Mouse (Mus musculus): Measurements from ENCODE around the gene Mgat5. TPM values are rescaled to one million over a fixed set of nuclear protein-coding genes. Genes with fewer than 3 reads are reported as not detected.

Mgat5 gene
- total RNA-seq, 1 experiment = 11.0 TPM

GRCm38 (mm10) chr1:127233191-127233651 is 28.4 kb downstream of the Mgat5 start:
- Histone ChIP-seq H3K9ac (ENCODE audit: insufficient read depth, low read depth, low read length, poor library complexity, severe bottlenecking) (no peak overlapping the region), H3K36me3 (ENCODE audit: control insufficient read depth, insufficient read depth, low read length, poor library complexity, severe bottlenecking) (no peaks in the 10 kb centered on the region), H3K27ac (ENCODE audit: insufficient read depth, low read depth, low read length, poor library complexity, severe bottlenecking) (no peak overlapping the region), H3K4me3 (ENCODE audit: insufficient read depth in 1 of 2, low read depth in 1 of 2, low read length in 2 of 2, poor library complexity in 1 of 2, severe bottlenecking in 1 of 2) (no peak overlapping the region), H3K9me3 (ENCODE audit: control insufficient read depth, insufficient read depth, low read depth, low read length) (no peaks in the 10 kb centered on the region), H3K4me1 (ENCODE audit: control insufficient read depth in 2 of 2, insufficient read depth in 2 of 2, low read length in 2 of 2, poor library complexity in 1 of 2) (peaks cover 5 to 22% of the 10 kb centered on the region in 2 experiments)
- in situ Hi-C loops (cut with MboI; ENCODE audit: low sequenced_read_pairs in 2 of 2, unreplicated experiment in 2 of 2) = no loop called here
- DNase-seq (ENCODE audit: low read depth, low spot score) = no peak
- no peak for TF ChIP-seq ZNF384 (IDR thresholded peaks at IDR 0.05; ENCODE audit: low read depth, low read length)
- TF ChIP-seq CHD2 (IDR thresholded peaks at IDR 0.05; ENCODE audit: low read depth, low read length) = no peak
- no peak for TF ChIP-seq HCFC1 (IDR thresholded peaks at IDR 0.05; ENCODE audit: borderline replicate concordance, insufficient read depth, low read length)
- no peak for TF ChIP-seq ZC3H11A (IDR thresholded peaks at IDR 0.05; ENCODE audit: borderline replicate concordance, low read depth, low read length)
- no peak for TF ChIP-seq MAFK (IDR thresholded peaks at IDR 0.05; ENCODE audit: insufficient read depth, low read depth, low read length)

- Histone ChIP-seq H3K27ac (ENCODE audit: insufficient read depth, low read depth, low read length, poor library complexity, severe bottlenecking) (peak overlapping the region; percentile 56; the same call in 1 of the 2 replicates), H3K9ac (ENCODE audit: insufficient read depth, low read depth, low read length, poor library complexity, severe bottlenecking) (no peak overlapping the region), H3K4me1 (ENCODE audit: control insufficient read depth in 2 of 2, insufficient read depth in 2 of 2, low read length in 2 of 2, poor library complexity in 1 of 2) (peaks cover 7 to 27% of the 10 kb centered on the region in 2 experiments), H3K9me3 (ENCODE audit: control insufficient read depth, insufficient read depth, low read depth, low read length) (no peaks in the 10 kb centered on the region), H3K36me3 (ENCODE audit: control insufficient read depth, insufficient read depth, low read length, poor library complexity, severe bottlenecking) (no peaks in the 10 kb centered on the region), H3K4me3 (ENCODE audit: insufficient read depth in 1 of 2, low read depth in 1 of 2, low read length in 2 of 2, poor library complexity in 1 of 2, severe bottlenecking in 1 of 2) (no peak overlapping the region; a peak in 1 of 4 replicates)
- no peak for TF ChIP-seq ZNF384 (IDR thresholded peaks at IDR 0.05; ENCODE audit: low read depth, low read length)
- TF ChIP-seq HCFC1 (IDR thresholded peaks at IDR 0.05; ENCODE audit: borderline replicate concordance, insufficient read depth, low read length) = no peak
- DNase-seq (ENCODE audit: low read depth, low spot score) = no peak
- in situ Hi-C loops (cut with MboI; ENCODE audit: low sequenced_read_pairs in 2 of 2, unreplicated experiment in 2 of 2) = no loop called here
These were observed 30.3 kb downstream of the Mgat5 start for GRCm38 (mm10) chr1:127235157-127235556.

GRCm38 (mm10) chr1:127236396-127236795 is 31.6 kb downstream of the Mgat5 start:
- H3K27ac ChIP-seq (ENCODE audit: insufficient read depth, low read depth, low read length, poor library complexity, severe bottlenecking) = no peak overlapping the region; the same call in 1 of the 2 replicates
- H3K9me3 ChIP-seq (ENCODE audit: control insufficient read depth, insufficient read depth, low read depth, low read length) = no peaks in the 10 kb centered on the region
- peaks cover 7 to 33% of the 10 kb centered on the region in 2 experiments for H3K4me1 ChIP-seq (ENCODE audit: control insufficient read depth in 2 of 2, insufficient read depth in 2 of 2, low read length in 2 of 2, poor library complexity in 1 of 2)
- no peak for DNase-seq (ENCODE audit: low read depth, low spot score)
- H3K4me3 ChIP-seq (ENCODE audit: insufficient read depth in 1 of 2, low read depth in 1 of 2, low read length in 2 of 2, poor library complexity in 1 of 2, severe bottlenecking in 1 of 2) = no peak overlapping the region
- in situ Hi-C loops (cut with MboI; ENCODE audit: low sequenced_read_pairs in 2 of 2, unreplicated experiment in 2 of 2) = no loop called here
- TF ChIP-seq ZNF384 (IDR thresholded peaks at IDR 0.05; ENCODE audit: low read depth, low read length) = no peak
- no peak for TF ChIP-seq ZC3H11A (IDR thresholded peaks at IDR 0.05; ENCODE audit: borderline replicate concordance, low read depth, low read length)
- no peak for TF ChIP-seq HCFC1 (IDR thresholded peaks at IDR 0.05; ENCODE audit: borderline replicate concordance, insufficient read depth, low read length)
- no peak for TF ChIP-seq MAFK (IDR thresholded peaks at IDR 0.05; ENCODE audit: insufficient read depth, low read depth, low read length)
- no peak for TF ChIP-seq CHD2 (IDR thresholded peaks at IDR 0.05; ENCODE audit: low read depth, low read length)
- no peak overlapping the region for H3K9ac ChIP-seq (ENCODE audit: insufficient read depth, low read depth, low read length, poor library complexity, severe bottlenecking)
- H3K36me3 ChIP-seq (ENCODE audit: control insufficient read depth, insufficient read depth, low read length, poor library complexity, severe bottlenecking) = no peaks in the 10 kb centered on the region

GRCm38 (mm10) chr1:127238871-127239314 is 34.1 kb downstream of the Mgat5 start:
- in situ Hi-C loops (cut with MboI; ENCODE audit: low sequenced_read_pairs in 2 of 2, unreplicated experiment in 2 of 2) = no loop called here
- DNase-seq (ENCODE audit: low read depth, low spot score) = no peak
- H3K4me1 ChIP-seq (ENCODE audit: control insufficient read depth in 2 of 2, insufficient read depth in 2 of 2, low read length in 2 of 2, poor library complexity in 1 of 2) = peaks cover 8 to 31% of the 10 kb centered on the region in 2 experiments
- TF ChIP-seq CHD2 (IDR thresholded peaks at IDR 0.05; ENCODE audit: low read depth, low read length) = no peak
- peak; percentile 23; the same call in 1 of the 2 replicates for TF ChIP-seq ZC3H11A (IDR thresholded peaks at IDR 0.05; ENCODE audit: borderline replicate concordance, low read depth, low read length)
- TF ChIP-seq MAFK (IDR thresholded peaks at IDR 0.05; ENCODE audit: insufficient read depth, low read depth, low read length) = no peak
- TF ChIP-seq ZNF384 (IDR thresholded peaks at IDR 0.05; ENCODE audit: low read depth, low read length) = no peak
- no peak for TF ChIP-seq HCFC1 (IDR thresholded peaks at IDR 0.05; ENCODE audit: borderline replicate concordance, insufficient read depth, low read length)
- no peak overlapping the region for H3K9ac ChIP-seq (ENCODE audit: insufficient read depth, low read depth, low read length, poor library complexity, severe bottlenecking)
- no peak overlapping the region for H3K4me3 ChIP-seq (ENCODE audit: insufficient read depth in 1 of 2, low read depth in 1 of 2, low read length in 2 of 2, poor library complexity in 1 of 2, severe bottlenecking in 1 of 2)
- no peak overlapping the region for H3K27ac ChIP-seq (ENCODE audit: insufficient read depth, low read depth, low read length, poor library complexity, severe bottlenecking)
- H3K9me3 ChIP-seq (ENCODE audit: control insufficient read depth, insufficient read depth, low read depth, low read length) = no peaks in the 10 kb centered on the region
- no peaks in the 10 kb centered on the region for H3K36me3 ChIP-seq (ENCODE audit: control insufficient read depth, insufficient read depth, low read length, poor library complexity, severe bottlenecking)

GRCm38 (mm10) chr1:127239914-127240313 is 35.1 kb downstream of the Mgat5 start:
- Histone ChIP-seq H3K4me3 (ENCODE audit: insufficient read depth in 1 of 2, low read depth in 1 of 2, low read length in 2 of 2, poor library complexity in 1 of 2, severe bottlenecking in 1 of 2) (no peak overlapping the region), H3K27ac (ENCODE audit: insufficient read depth, low read depth, low read length, poor library complexity, severe bottlenecking) (no peak overlapping the region), H3K9ac (ENCODE audit: insufficient read depth, low read depth, low read length, poor library complexity, severe bottlenecking) (no peak overlapping the region), H3K9me3 (ENCODE audit: control insufficient read depth, insufficient read depth, low read depth, low read length) (no peaks in the 10 kb centered on the region), H3K36me3 (ENCODE audit: control insufficient read depth, insufficient read depth, low read length, poor library complexity, severe bottlenecking) (no peaks in the 10 kb centered on the region), H3K4me1 (ENCODE audit: control insufficient read depth in 2 of 2, insufficient read depth in 2 of 2, low read length in 2 of 2, poor library complexity in 1 of 2) (peaks cover 7 to 35% of the 10 kb centered on the region in 2 experiments)
- DNase-seq (ENCODE audit: low read depth, low spot score) = no peak
- TF ChIP-seq ZNF384 (IDR thresholded peaks at IDR 0.05; ENCODE audit: low read depth, low read length) (no peak), CHD2 (IDR thresholded peaks at IDR 0.05; ENCODE audit: low read depth, low read length) (no peak), ZC3H11A (IDR thresholded peaks at IDR 0.05; ENCODE audit: borderline replicate concordance, low read depth, low read length) (no peak), MAFK (IDR thresholded peaks at IDR 0.05; ENCODE audit: insufficient read depth, low read depth, low read length) (no peak), HCFC1 (IDR thresholded peaks at IDR 0.05; ENCODE audit: borderline replicate concordance, insufficient read depth, low read length) (no peak)
- in situ Hi-C loops (cut with MboI; ENCODE audit: low sequenced_read_pairs in 2 of 2, unreplicated experiment in 2 of 2) = no loop called here
